In genomic region chr6:134544093-134544492, GRCm38 (mm10) we compare ENCODE assay signal across 24 mouse cellular contexts. TPM values are rescaled to one million over a fixed set of nuclear protein-coding genes. Genes with fewer than 3 reads are reported as not detected.
DNase-seq lines count a peak whose midpoint lies in the region; ATAC-seq lines count a peak whose summit lies in the region.
"Had no signal": no experiment of that assay in that cellular context is flagged by ENCODE, and none has a peak within 500 bp of the region (broad histone marks: within the 10 kb centered on the region; RNA-seq: fewer than 3 reads in every experiment).

No protein-coding gene starts in this region.

- H3K9me3 ChIP-seq in liver, embryonic 12.5 days (replicated peaks): no peaks in the 10 kb centered on the region
- H3K9me3 ChIP-seq in forebrain, embryonic 13.5 days (replicated peaks): no peaks in the 10 kb centered on the region
- H3K9me3 ChIP-seq: embryonic facial prominence, embryonic 10.5 days; forebrain, embryonic 12.5 days; heart, embryonic 10.5 days; hindbrain, embryonic 12.5 days; stomach, embryonic 15.5 days had no signal

- 11% methylated on average over 2 of the region's 2 CpGs for WGBS in liver, embryonic 12.5 days (ENCODE audit: insufficient replicate concordance)
- 71% methylated on average over 2 of the region's 2 CpGs for WGBS in forebrain, embryonic 13.5 days

- H3K27ac ChIP-seq in liver, embryonic 12.5 days: peak overlapping the region; percentile 48; the same call in 1 of the 2 replicates
- no peak overlapping the region for H3K27ac ChIP-seq in forebrain, embryonic 13.5 days
- H3K27ac ChIP-seq: embryonic facial prominence, embryonic 10.5 days; forebrain, embryonic 12.5 days; heart, embryonic 10.5 days; hindbrain, embryonic 12.5 days; left cerebral cortex, adult 2 months; stomach, embryonic 15.5 days had no signal

- H3K27me3 ChIP-seq in liver, embryonic 12.5 days (replicated peaks): no peaks in the 10 kb centered on the region
- no peaks in the 10 kb centered on the region for H3K27me3 ChIP-seq in forebrain, embryonic 13.5 days
- H3K27me3 ChIP-seq: forebrain, embryonic 12.5 days; hindbrain, embryonic 12.5 days; Patski; stomach, embryonic 15.5 days had no signal

- H3K9ac ChIP-seq in liver, embryonic 12.5 days: no peak overlapping the region; the same call in 1 of the 2 replicates
- no peak overlapping the region for H3K9ac ChIP-seq in forebrain, embryonic 13.5 days
- H3K9ac ChIP-seq: forebrain, embryonic 12.5 days; hindbrain, embryonic 12.5 days; stomach, embryonic 15.5 days had no signal

- H3K36me3 ChIP-seq in liver, embryonic 12.5 days: peaks cover 17% of the 10 kb centered on the region
- H3K36me3 ChIP-seq in forebrain, embryonic 13.5 days (ENCODE audit: poor library complexity, severe bottlenecking): peaks cover 8% of the 10 kb centered on the region; the same call in 1 of the 2 replicates
- H3K36me3 ChIP-seq: hindbrain, embryonic 12.5 days; stomach, embryonic 15.5 days had no signal

- peak; percentile 65 for ATAC-seq in liver, embryonic 12.5 days
- no peak for ATAC-seq in forebrain, embryonic 13.5 days
- no peak for ATAC-seq in erythroid progenitor cell, adult 5-6 weeks (replicated peaks; ENCODE audit: low FRiP score, poor library complexity, severe bottlenecking)
- ATAC-seq: Patski had no signal

- H3K4me2 ChIP-seq in liver, embryonic 12.5 days: 0 out of 2 replicates have a peak overlapping the region, but pooled peaks have one; percentile 20
- no peak overlapping the region for H3K4me2 ChIP-seq in forebrain, embryonic 13.5 days
- H3K4me2 ChIP-seq: forebrain, embryonic 12.5 days; hindbrain, embryonic 12.5 days; stomach, embryonic 15.5 days had no signal

- H3K4me3 ChIP-seq in liver, embryonic 12.5 days: no peak overlapping the region
- no peak overlapping the region for H3K4me3 ChIP-seq in forebrain, embryonic 13.5 days
- H3K4me3 ChIP-seq: embryonic facial prominence, embryonic 10.5 days; forebrain, embryonic 12.5 days; heart, embryonic 10.5 days; hindbrain, embryonic 12.5 days; left cerebral cortex, adult 2 months; stomach, embryonic 15.5 days had no signal

- DNase-seq in 3T3-L1 (ENCODE audit: low read depth, low spot score): peak; percentile 71
- DNase-seq in 416B (ENCODE audit: low read depth): peak; percentile 86
- DNase-seq in NIH3T3 (ENCODE audit: low read depth): peak; percentile 38
- DNase-seq in urinary bladder, postnatal 36 days (ENCODE audit: low spot score in 2 of 2): no peak
- no peak for DNase-seq in urinary bladder, postnatal 10 days (ENCODE audit: low spot score)
- DNase-seq: adrenal gland, postnatal 14 days; cerebellum, adult 2 months; gastrocnemius, postnatal 36 days; kidney, adult 8-10 months; kidney, postnatal 14 days; lung, postnatal 14 days; midbrain, embryonic 14.5 days; thymus, adult 18-20 months; thymus, postnatal 4 days had no signal

- peaks cover 48% of the 10 kb centered on the region for H3K4me1 ChIP-seq in liver, embryonic 12.5 days
- H3K4me1 ChIP-seq in forebrain, embryonic 13.5 days: peaks cover 17% of the 10 kb centered on the region

RNA-seq across cellular contexts. Expression of gene Lrp6, which starts 22.7 kb away (rescaled TPM):
- 12.6 and 13.1 TPM in 2 replicates for polyA plus RNA-seq in liver, embryonic 12.5 days (2016; fragmentation: Nextera tagmentation; extraction: Ambion mirVana)
- 22.5 and 26.6 TPM in 2 replicates for polyA plus RNA-seq in forebrain, embryonic 13.5 days (2015; fragmentation: Nextera tagmentation; extraction: Ambion mirVana)
- 8.6 and 14.7 TPM in 2 replicates for total RNA-seq in erythroid progenitor cell, adult 5-6 weeks (2015; ENCODE audit: low replicate concordance)
- 6.8 and 8.0 TPM in 2 replicates for total RNA-seq in erythroid progenitor cell, adult 5-6 weeks (2017; ENCODE audit: low replicate concordance)

Comparison
In these comparisons a context has a peak if more than half of its experiments do, and no peak if none do; other contexts are left out.
1. DNase-seq: peak in 3T3-L1 (single experiment), 416B (single experiment) and NIH3T3 (single experiment); none in urinary bladder, postnatal 36 days (0 of 2) and urinary bladder, postnatal 10 days (single experiment).